Mouse (Mus musculus) erythroblast, embryonic 14.5 days (primary cell): Measurements from ENCODE around the gene Timm22. TPM values are rescaled to one million over a fixed set of nuclear protein-coding genes. Genes with fewer than 3 reads are reported as not detected.

ENCODE experiments used
- H3K27me3 ChIP-seq: 2 replicates; pipeline ENCODE4 v1.6.1; 2012; ENCODE audit warnings: inconsistent platforms; ENCODE audit not compliant: control insufficient read depth
- H3K36me3 ChIP-seq: 2 replicates; pipeline ENCODE4 v1.6.1; 2012; ENCODE audit warnings: mild to moderate bottlenecking, inconsistent platforms; ENCODE audit not compliant: control insufficient read depth
- H3K4me1 ChIP-seq: 2 replicates; pipeline ENCODE4 v1.6.1; 2012; ENCODE audit warnings: inconsistent platforms; ENCODE audit not compliant: control insufficient read depth
- H3K4me3 ChIP-seq: replicated peaks from 2 replicates; pipeline ENCODE3; 2012; ENCODE audit warnings: moderate library complexity, mild to moderate bottlenecking, inconsistent platforms
- H3K9me3 ChIP-seq: 2 replicates; pipeline ENCODE4 v1.6.1; 2012; ENCODE audit warnings: low read length, inconsistent platforms, mixed read lengths; ENCODE audit not compliant: control insufficient read depth
- GATA1 ChIP-seq: IDR thresholded peaks from 2 replicates; pipeline ENCODE4 v1.6.1; 2012; ENCODE audit warnings: low read length, inconsistent platforms, mixed read lengths
- TAL1 ChIP-seq: IDR thresholded peaks from 3 replicates; pipeline ENCODE4 v1.6.1; 2012; ENCODE audit warnings: low read length, inconsistent platforms, mixed read lengths
- polyA plus RNA-seq: library from polyadenylated mRNA; stranded (reverse); fragments of >175 nt; gene quantifications from 2 replicates; pipeline ENCODE4 v1.2.3, GENCODE M21; 2012

Gene Timm22
- polyA plus RNA-seq, 1 experiment = 0.77 TPM

GRCm38 (mm10) chr11:76399587-76400330 is 7.0 kb upstream of the Timm22 start:
- Histone ChIP-seq H3K9me3 (no peaks in the 10 kb centered on the region), H3K36me3 (no peaks in the 10 kb centered on the region), H3K27me3 (peaks cover 66% of the 10 kb centered on the region), H3K4me1 (peaks cover 26% of the 10 kb centered on the region), H3K4me3 (peak overlapping the region; percentile 67)
- TF ChIP-seq GATA1 (no peak), TAL1 (no peak)

GRCm38 (mm10) chr11:76401398-76401797 is 5.4 kb upstream of the Timm22 start:
- Histone ChIP-seq H3K9me3 (no peaks in the 10 kb centered on the region), H3K36me3 (no peaks in the 10 kb centered on the region), H3K4me1 (peaks cover 28% of the 10 kb centered on the region), H3K27me3 (peaks cover 60% of the 10 kb centered on the region), H3K4me3 (no peak overlapping the region)
- TF ChIP-seq GATA1 (no peak), TAL1 (no peak)

- no peaks in the 10 kb centered on the region for H3K9me3 ChIP-seq
- H3K27me3 ChIP-seq = peaks cover 28% of the 10 kb centered on the region
- no peak overlapping the region for H3K4me3 ChIP-seq
- TF ChIP-seq TAL1 = no peak
- no peak for TF ChIP-seq GATA1
- peaks cover 19% of the 10 kb centered on the region for H3K4me1 ChIP-seq
- peaks cover 5% of the 10 kb centered on the region for H3K36me3 ChIP-seq
These were observed 1.6 kb upstream of the Timm22 start for GRCm38 (mm10) chr11:76405113-76405512.

GRCm38 (mm10) chr11:76405626-76406264 is 1.0 kb upstream of the Timm22 start:
- H3K4me3 ChIP-seq = no peak overlapping the region
- H3K36me3 ChIP-seq = peaks cover 7% of the 10 kb centered on the region
- TF ChIP-seq TAL1 = no peak
- TF ChIP-seq GATA1 = no peak
- H3K9me3 ChIP-seq = no peaks in the 10 kb centered on the region
- peaks cover 22% of the 10 kb centered on the region for H3K27me3 ChIP-seq
- H3K4me1 ChIP-seq = peaks cover 18% of the 10 kb centered on the region

GRCm38 (mm10) chr11:76410826-76411225 is 4.1 kb downstream of the Timm22 start:
- no peak overlapping the region for H3K4me3 ChIP-seq
- peaks cover 48% of the 10 kb centered on the region for H3K36me3 ChIP-seq
- TF ChIP-seq TAL1 = no peak
- TF ChIP-seq GATA1 = no peak
- H3K9me3 ChIP-seq = no peaks in the 10 kb centered on the region
- peaks cover 20% of the 10 kb centered on the region for H3K4me1 ChIP-seq
- no peaks in the 10 kb centered on the region for H3K27me3 ChIP-seq

GRCm38 (mm10) chr11:76413202-76413601 is 6.5 kb downstream of the Timm22 start:
- H3K36me3 ChIP-seq = peaks cover 69% of the 10 kb centered on the region
- TF ChIP-seq GATA1 (no peak), TAL1 (no peak)
- no peak overlapping the region for H3K4me3 ChIP-seq
- H3K9me3 ChIP-seq = no peaks in the 10 kb centered on the region
- H3K27me3 ChIP-seq = no peaks in the 10 kb centered on the region
- H3K4me1 ChIP-seq = peaks cover 4% of the 10 kb centered on the region

- 0 out of 2 replicates have a peak, but pooled peaks cover 2% of the 10 kb centered on the region for H3K4me1 ChIP-seq
- no peaks in the 10 kb centered on the region for H3K27me3 ChIP-seq
- peaks cover 68% of the 10 kb centered on the region for H3K36me3 ChIP-seq
- TF ChIP-seq TAL1 (no peak), GATA1 (no peak)
- H3K9me3 ChIP-seq = no peaks in the 10 kb centered on the region
- no peak overlapping the region for H3K4me3 ChIP-seq
These were observed 8.2 kb downstream of the Timm22 start for GRCm38 (mm10) chr11:76415001-76415400.

- no peaks in the 10 kb centered on the region for H3K27me3 ChIP-seq
- H3K36me3 ChIP-seq = peaks cover 64% of the 10 kb centered on the region
These were observed 9.2 kb downstream of the Timm22 start for GRCm38 (mm10) chr11:76415985-76416384.

GRCm38 (mm10) chr11:76418423-76418822 is 11.7 kb downstream of the Timm22 start:
- no peak overlapping the region for H3K4me3 ChIP-seq
- H3K27me3 ChIP-seq = no peaks in the 10 kb centered on the region
- H3K9me3 ChIP-seq = no peaks in the 10 kb centered on the region
- H3K36me3 ChIP-seq = peaks cover 48% of the 10 kb centered on the region
- H3K4me1 ChIP-seq = no peaks in the 10 kb centered on the region
- TF ChIP-seq GATA1 (no peak), TAL1 (no peak)

More at GRCm38 (mm10) chr11:76415985-76416384, 9.2 kb downstream of the Timm22 start:
- TF ChIP-seq TAL1 (no peak), GATA1 (no peak)
- H3K4me1 ChIP-seq = 0 out of 2 replicates have a peak, but pooled peaks cover 2% of the 10 kb centered on the region
- no peaks in the 10 kb centered on the region for H3K9me3 ChIP-seq
- no peak overlapping the region for H3K4me3 ChIP-seq
